Mouse (Mus musculus): ENCODE results near the gene Cpne9. TPM values are rescaled to one million over a fixed set of nuclear protein-coding genes. Genes with fewer than 3 reads are reported as not detected.

Cpne9 gene
- total and polyA plus RNA-seq, 2 experiments from 2014 or later = not detected

- no peaks in the 10 kb centered on the region for H3K9me3 ChIP-seq (replicated peaks; ENCODE audit: control insufficient read depth, low read length)
- H3K4me1 ChIP-seq (ENCODE audit: control insufficient read depth, insufficient read depth) = no peaks in the 10 kb centered on the region
- H3K9ac ChIP-seq (replicated peaks; ENCODE audit: low read depth, low read length) = no peak overlapping the region
- no peak for DNase-seq (ENCODE audit: low spot score)
- TF ChIP-seq EP300 (IDR thresholded peaks at IDR 0.05; ENCODE audit: low read depth) = no peak
- TF ChIP-seq CTCF (IDR thresholded peaks at IDR 0.05; ENCODE audit: low read depth) = no peak
- no peaks in the 10 kb centered on the region for H3K27me3 ChIP-seq (ENCODE audit: control insufficient read depth, insufficient read depth, low read length)
- H3K27ac ChIP-seq (ENCODE audit: low read depth) = no peak overlapping the region
- no peak overlapping the region for H3K4me2 ChIP-seq (ENCODE audit: low read depth, low read length)
- no peak overlapping the region for H3K4me3 ChIP-seq (ENCODE audit: low read depth, low read length)
- H3K36me3 ChIP-seq (replicated peaks; ENCODE audit: control insufficient read depth, insufficient read depth, low read length) = no peaks in the 10 kb centered on the region
- 58% methylated on average over 6 of the region's 6 CpGs for WGBS
- no peak for ATAC-seq (ENCODE audit: insufficient read depth, low read depth)
These were observed 8.2 kb downstream of the Cpne9 start for GRCm38 (mm10) chr6:113290346-113290745.

DNA sequence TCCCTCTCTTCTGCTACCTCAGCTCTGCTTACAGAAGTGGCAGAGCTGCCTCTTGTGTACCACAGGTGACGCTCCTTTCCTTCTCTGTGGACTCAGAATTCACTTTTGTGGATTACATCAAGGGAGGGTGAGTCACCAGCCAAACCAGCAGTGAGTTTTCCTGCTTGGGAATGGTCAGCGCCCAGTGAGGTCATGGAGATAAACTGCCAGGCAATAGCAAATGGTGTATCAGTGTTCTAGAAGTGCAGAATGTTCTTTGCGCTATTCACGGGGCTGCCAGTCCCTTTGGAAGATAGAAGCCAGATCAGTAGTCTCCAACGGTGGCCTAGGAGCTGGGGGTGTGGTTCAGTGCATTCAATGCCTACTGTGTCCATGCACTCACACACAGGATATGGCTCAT lies 10.8 kb downstream of the Cpne9 start:
- no peak overlapping the region for H3K4me2 ChIP-seq (ENCODE audit: low read depth, low read length)
- DNase-seq (ENCODE audit: low spot score) (no peak), ATAC-seq (ENCODE audit: insufficient read depth, low read depth) (peak; percentile 51; the same call in 1 of the 2 replicates)
- no peak overlapping the region for H3K4me3 ChIP-seq (ENCODE audit: low read depth, low read length)
- H3K9ac ChIP-seq (replicated peaks; ENCODE audit: low read depth, low read length) = no peak overlapping the region
- TF ChIP-seq EP300 (IDR thresholded peaks at IDR 0.05; ENCODE audit: low read depth) (no peak), CTCF (IDR thresholded peaks at IDR 0.05; ENCODE audit: low read depth) (no peak)
- H3K9me3 ChIP-seq (replicated peaks; ENCODE audit: control insufficient read depth, low read length) = no peaks in the 10 kb centered on the region
- no peaks in the 10 kb centered on the region for H3K36me3 ChIP-seq (replicated peaks; ENCODE audit: control insufficient read depth, insufficient read depth, low read length)
- H3K27ac ChIP-seq (ENCODE audit: low read depth) = no peak overlapping the region
- WGBS = 26% methylated on average over 5 of the region's 5 CpGs
- H3K4me1 ChIP-seq (ENCODE audit: control insufficient read depth, insufficient read depth) = no peaks in the 10 kb centered on the region
- no peaks in the 10 kb centered on the region for H3K27me3 ChIP-seq (ENCODE audit: control insufficient read depth, insufficient read depth, low read length)

DNA sequence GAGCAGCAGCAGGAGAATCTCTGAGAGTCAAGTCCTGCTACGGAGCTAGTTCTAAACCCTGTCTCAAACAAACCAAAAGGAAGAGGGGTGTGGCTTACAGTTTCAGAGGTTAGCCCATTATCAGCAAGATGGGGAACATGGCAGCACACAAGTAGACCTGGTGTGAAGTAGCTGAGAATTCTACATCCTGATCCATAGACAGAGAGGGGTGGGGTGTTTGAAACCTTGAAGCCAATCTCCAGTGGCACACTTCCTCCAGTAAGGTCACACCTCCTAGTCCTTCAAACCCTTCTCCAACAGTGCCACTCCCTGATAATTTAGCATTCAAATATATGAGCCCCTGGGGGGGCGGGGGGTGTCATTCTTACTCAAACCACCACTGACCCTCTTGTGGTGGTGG lies 13.9 kb downstream of the Cpne9 start:
- Histone ChIP-seq H3K27ac (ENCODE audit: low read depth) (no peak overlapping the region), H3K4me1 (ENCODE audit: control insufficient read depth, insufficient read depth) (no peaks in the 10 kb centered on the region), H3K9ac (replicated peaks; ENCODE audit: low read depth, low read length) (no peak overlapping the region), H3K36me3 (replicated peaks; ENCODE audit: control insufficient read depth, insufficient read depth, low read length) (no peaks in the 10 kb centered on the region), H3K4me3 (ENCODE audit: low read depth, low read length) (no peak overlapping the region), H3K27me3 (ENCODE audit: control insufficient read depth, insufficient read depth, low read length) (no peaks in the 10 kb centered on the region), H3K4me2 (ENCODE audit: low read depth, low read length) (no peak overlapping the region), H3K9me3 (replicated peaks; ENCODE audit: control insufficient read depth, low read length) (no peaks in the 10 kb centered on the region)
- 68% methylated on average over 2 of the region's 2 CpGs for WGBS
- ATAC-seq (ENCODE audit: insufficient read depth, low read depth) (no peak), DNase-seq (ENCODE audit: low spot score) (no peak)
- TF ChIP-seq EP300 (IDR thresholded peaks at IDR 0.05; ENCODE audit: low read depth) (no peak), CTCF (IDR thresholded peaks at IDR 0.05; ENCODE audit: low read depth) (no peak)

GRCm38 (mm10) chr6:113296639-113297038 lies 14.5 kb downstream of the Cpne9 start:
- no peaks in the 10 kb centered on the region for H3K4me1 ChIP-seq (ENCODE audit: control insufficient read depth, insufficient read depth)
- H3K36me3 ChIP-seq (replicated peaks; ENCODE audit: control insufficient read depth, insufficient read depth, low read length) = no peaks in the 10 kb centered on the region
- ATAC-seq (ENCODE audit: insufficient read depth, low read depth) (no peak), DNase-seq (ENCODE audit: low spot score) (no peak)
- no peak overlapping the region for H3K27ac ChIP-seq (ENCODE audit: low read depth)
- H3K4me2 ChIP-seq (ENCODE audit: low read depth, low read length) = no peak overlapping the region
- no peak overlapping the region for H3K9ac ChIP-seq (replicated peaks; ENCODE audit: low read depth, low read length)
- 58% methylated on average over 4 of the region's 4 CpGs for WGBS
- no peak for TF ChIP-seq EP300 (IDR thresholded peaks at IDR 0.05; ENCODE audit: low read depth)
- H3K4me3 ChIP-seq (ENCODE audit: low read depth, low read length) = no peak overlapping the region
- no peaks in the 10 kb centered on the region for H3K27me3 ChIP-seq (ENCODE audit: control insufficient read depth, insufficient read depth, low read length)
- no peaks in the 10 kb centered on the region for H3K9me3 ChIP-seq (replicated peaks; ENCODE audit: control insufficient read depth, low read length)

- Histone ChIP-seq H3K4me1 (ENCODE audit: control insufficient read depth, insufficient read depth) (no peaks in the 10 kb centered on the region), H3K27me3 (ENCODE audit: control insufficient read depth, insufficient read depth, low read length) (no peaks in the 10 kb centered on the region), H3K4me2 (ENCODE audit: low read depth, low read length) (no peak overlapping the region), H3K4me3 (ENCODE audit: low read depth, low read length) (no peak overlapping the region), H3K36me3 (replicated peaks; ENCODE audit: control insufficient read depth, insufficient read depth, low read length) (no peaks in the 10 kb centered on the region), H3K9me3 (replicated peaks; ENCODE audit: control insufficient read depth, low read length) (no peaks in the 10 kb centered on the region), H3K9ac (replicated peaks; ENCODE audit: low read depth, low read length) (no peak overlapping the region), H3K27ac (ENCODE audit: low read depth) (no peak overlapping the region)
- ATAC-seq (ENCODE audit: insufficient read depth, low read depth) = no peak
- TF ChIP-seq EP300 (IDR thresholded peaks at IDR 0.05; ENCODE audit: low read depth) (no peak), CTCF (IDR thresholded peaks at IDR 0.05; ENCODE audit: low read depth) (no peak)
- 73% methylated on average over 5 of the region's 5 CpGs for WGBS
- DNase-seq (ENCODE audit: low spot score) = no peak
These were observed 19.2 kb downstream of the Cpne9 start for GRCm38 (mm10) chr6:113301350-113301749.

DNA sequence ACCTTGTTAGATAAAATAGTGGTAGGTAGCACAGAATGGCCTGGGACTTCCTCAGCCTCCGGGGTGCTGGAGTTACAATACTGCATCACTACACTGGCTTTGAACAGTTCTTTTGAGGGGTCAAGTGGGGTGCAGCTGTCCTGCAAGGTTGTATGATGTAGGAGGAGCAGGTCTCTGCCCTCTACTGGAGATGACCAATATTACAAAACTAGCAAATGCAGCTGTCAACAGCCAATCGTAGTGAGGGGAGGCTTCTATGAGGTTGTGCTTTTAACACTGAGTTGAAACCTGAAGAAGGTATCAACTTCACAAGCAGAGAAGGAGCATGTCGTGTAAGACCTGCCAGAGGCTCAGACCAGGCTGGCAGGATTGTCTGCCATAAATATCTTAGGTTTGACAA lies 20.2 kb downstream of the Cpne9 start:
- Histone ChIP-seq H3K27me3 (ENCODE audit: control insufficient read depth, insufficient read depth, low read length) (no peaks in the 10 kb centered on the region), H3K4me2 (ENCODE audit: low read depth, low read length) (no peak overlapping the region), H3K36me3 (replicated peaks; ENCODE audit: control insufficient read depth, insufficient read depth, low read length) (no peaks in the 10 kb centered on the region), H3K4me1 (ENCODE audit: control insufficient read depth, insufficient read depth) (no peaks in the 10 kb centered on the region), H3K9ac (replicated peaks; ENCODE audit: low read depth, low read length) (no peak overlapping the region), H3K9me3 (replicated peaks; ENCODE audit: control insufficient read depth, low read length) (no peaks in the 10 kb centered on the region), H3K27ac (ENCODE audit: low read depth) (no peak overlapping the region), H3K4me3 (ENCODE audit: low read depth, low read length) (no peak overlapping the region)
- ATAC-seq (ENCODE audit: insufficient read depth, low read depth) (no peak), DNase-seq (ENCODE audit: low spot score) (peak; percentile 42)
- WGBS = 16% methylated on average over 3 of the region's 3 CpGs
- TF ChIP-seq EP300 (IDR thresholded peaks at IDR 0.05; ENCODE audit: low read depth) (no peak), CTCF (IDR thresholded peaks at IDR 0.05; ENCODE audit: low read depth) (peak; percentile 58)
